Mouse (Mus musculus) kidney, adult 2 months (tissue): Measurements from ENCODE around the gene Etv1. TPM values are rescaled to one million over a fixed set of nuclear protein-coding genes. Genes with fewer than 3 reads are reported as not detected.

Experiments
- DNase-seq: peaks from one replicate; pipeline ENCODE4 v3.0.0; 2021
- H3K27ac ChIP-seq: fragments of 200-500 bp; 2 replicates; pipeline ENCODE4 v1.5.1; 2012; ENCODE audit warnings: low read depth, low read length, control low read depth, inconsistent platforms; ENCODE audit not compliant: insufficient read depth
- H3K27me3 ChIP-seq: fragments of 200-500 bp; replicated peaks from 2 replicates; pipeline ENCODE4 v1.6.1; 2012; ENCODE audit warnings: mild to moderate bottlenecking, moderate library complexity, low read length, inconsistent platforms; ENCODE audit not compliant: control insufficient read depth, insufficient read depth
- H3K36me3 ChIP-seq: fragments of 200-500 bp; 2 replicates; pipeline ENCODE4 v1.6.1; 2012; ENCODE audit warnings: mild to moderate bottlenecking, moderate library complexity, low read length, inconsistent platforms; ENCODE audit not compliant: control insufficient read depth, insufficient read depth
- H3K4me1 ChIP-seq: fragments of 200-500 bp; 2 replicates; pipeline ENCODE4 v1.6.1; 2011; ENCODE audit warnings: low read length; ENCODE audit not compliant: control insufficient read depth, insufficient read depth
- H3K4me3 ChIP-seq: fragments of 200-500 bp; 2 replicates; pipeline ENCODE4 v1.5.1; 2011; ENCODE audit warnings: mild to moderate bottlenecking, low read depth, low read length, control low read depth; ENCODE audit not compliant: insufficient read depth
- CTCF ChIP-seq: fragments of 200-500 bp; conservative IDR thresholded peaks from 2 replicates; pipeline ENCODE4 v1.5.1; 2011; ENCODE audit warnings: low read depth, mild to moderate bottlenecking, control low read depth, low read length, moderate library complexity, mixed read lengths; ENCODE audit not compliant: insufficient read depth, insufficient read length
- POLR2A ChIP-seq: fragments of 200-500 bp; IDR thresholded peaks from one replicate; pipeline ENCODE4 v1.6.1; 2011; ENCODE audit warnings: low read depth, low read length, control low read depth
- WGBS: fragments of 180-500 bp; shearing (Covaris S2); methylation state at CpG from one replicate; pipeline ENCODE4 v1.1.7; 2018; 5-methylcytosine and 5-hydroxymethylcytosine counted together
- polyA plus RNA-seq: library from polyadenylated mRNA; depleted of rRNA; stranded (reverse); fragments of >200 nt; gene quantifications from 2 replicates; pipeline ENCODE4 v1.2.3, GENCODE M21; 2012

The Etv1 gene
- polyA plus RNA-seq, 1 experiment, result 9.2 TPM

GRCm38 (mm10) chr12:38847500-38848261 is 68.5 kb downstream of the Etv1 start:
- H3K4me1 ChIP-seq, result no peaks in the 10 kb centered on the region
- DNase-seq, result no peak
- H3K36me3 ChIP-seq, result no peaks in the 10 kb centered on the region
- TF ChIP-seq POLR2A (no peak), CTCF (no peak)
- H3K27ac ChIP-seq, result no peak overlapping the region
- 83% methylated on average over 6 of the region's 6 CpGs for WGBS
- H3K27me3 ChIP-seq, result no peaks in the 10 kb centered on the region
- H3K4me3 ChIP-seq, result no peak overlapping the region

GRCm38 (mm10) chr12:38849994-38850393 is 70.8 kb downstream of the Etv1 start:
- no peaks in the 10 kb centered on the region for H3K36me3 ChIP-seq
- H3K4me1 ChIP-seq, result no peaks in the 10 kb centered on the region
- H3K27me3 ChIP-seq, result no peaks in the 10 kb centered on the region
- no peak for TF ChIP-seq POLR2A
- TF ChIP-seq CTCF, result no peak
- H3K27ac ChIP-seq, result no peak overlapping the region
- DNase-seq, result no peak
- no peak overlapping the region for H3K4me3 ChIP-seq
- 56% methylated on average over 5 of the region's 5 CpGs for WGBS

GRCm38 (mm10) chr12:38854274-38854673 is 75.1 kb downstream of the Etv1 start:
- H3K4me3 ChIP-seq, result no peak overlapping the region
- 43% methylated on average over 5 of the region's 5 CpGs for WGBS
- H3K36me3 ChIP-seq, result no peaks in the 10 kb centered on the region
- TF ChIP-seq CTCF, result no peak
- TF ChIP-seq POLR2A, result no peak
- no peaks in the 10 kb centered on the region for H3K27me3 ChIP-seq
- H3K27ac ChIP-seq, result no peak overlapping the region
- no peak for DNase-seq
- H3K4me1 ChIP-seq, result no peaks in the 10 kb centered on the region

- TF ChIP-seq CTCF, result no peak
- TF ChIP-seq POLR2A, result no peak
- no peak for DNase-seq
- no peak overlapping the region for H3K27ac ChIP-seq
- H3K36me3 ChIP-seq, result no peaks in the 10 kb centered on the region
- WGBS, result 74% methylated on average over 6 of the region's 6 CpGs
- no peak overlapping the region for H3K4me3 ChIP-seq
- H3K27me3 ChIP-seq, result no peaks in the 10 kb centered on the region
- H3K4me1 ChIP-seq, result no peaks in the 10 kb centered on the region
Measured at GRCm38 (mm10) chr12:38854751-38855150, 75.6 kb downstream of the Etv1 start.

- no peak overlapping the region for H3K4me3 ChIP-seq
- H3K36me3 ChIP-seq, result no peaks in the 10 kb centered on the region; the same call in 1 of the 2 replicates
- TF ChIP-seq POLR2A (no peak), CTCF (no peak)
- H3K27me3 ChIP-seq, result no peaks in the 10 kb centered on the region
- WGBS, result 90% methylated on average over 4 of the region's 4 CpGs
- no peaks in the 10 kb centered on the region for H3K4me1 ChIP-seq
- no peak for DNase-seq
- no peak overlapping the region for H3K27ac ChIP-seq
Measured at GRCm38 (mm10) chr12:38859675-38860074, 80.5 kb downstream of the Etv1 start.

- Histone ChIP-seq H3K27ac (no peak overlapping the region), H3K36me3 (no peaks in the 10 kb centered on the region; the same call in 1 of the 2 replicates), H3K4me1 (no peaks in the 10 kb centered on the region), H3K4me3 (no peak overlapping the region), H3K27me3 (no peaks in the 10 kb centered on the region)
- DNase-seq, result no peak
- WGBS, result 90% methylated on average over 7 of the region's 7 CpGs
- TF ChIP-seq POLR2A (no peak), CTCF (no peak)
Measured at GRCm38 (mm10) chr12:38860168-38861115, 81.3 kb downstream of the Etv1 start.

- WGBS, result 54% methylated on average over 4 of the region's 4 CpGs
- H3K27me3 ChIP-seq, result no peaks in the 10 kb centered on the region
- H3K27ac ChIP-seq, result no peak overlapping the region
Measured at GRCm38 (mm10) chr12:38863395-38863794, 84.2 kb downstream of the Etv1 start.

More at GRCm38 (mm10) chr12:38863395-38863794, 84.2 kb downstream of the Etv1 start:
- no peaks in the 10 kb centered on the region; the same call in 1 of the 2 replicates for H3K36me3 ChIP-seq
- H3K4me1 ChIP-seq, result no peaks in the 10 kb centered on the region
- TF ChIP-seq POLR2A (no peak), CTCF (no peak)
- DNase-seq, result no peak
- no peak overlapping the region for H3K4me3 ChIP-seq
